Mouse (Mus musculus): ENCODE measurements around the gene Pbld2. TPM values are rescaled to one million over a fixed set of nuclear protein-coding genes. Genes with fewer than 3 reads are reported as not detected.
"Not testable (repeated sequence)": the region's sequence is repeated elsewhere in the genome, so short reads cannot be mapped to it uniquely, and the experiment has no call there.

Gene Pbld2
- total RNA-seq, 4 experiments from 2014 or later: 2.0 to 3.5 (median 2.6) TPM

- no peak for DNase-seq (ENCODE audit: low spot score in 2 of 2)
These were observed 1.4 kb downstream of the Pbld2 start for GRCm38 (mm10) chr10:63025491-63026011.

GRCm38 (mm10) chr10:63026156-63026794 is 2.2 kb downstream of the Pbld2 start:
- no peak for DNase-seq (ENCODE audit: low spot score in 2 of 2)

- DNase-seq (ENCODE audit: low spot score in 2 of 2): no peak
These were observed 2.7 kb downstream of the Pbld2 start for GRCm38 (mm10) chr10:63026795-63027160.

GRCm38 (mm10) chr10:63027376-63028161 is 3.5 kb downstream of the Pbld2 start:
- DNase-seq (ENCODE audit: low spot score in 2 of 2): no peak

GRCm38 (mm10) chr10:63028396-63028795 is 4.3 kb downstream of the Pbld2 start:
- no peak for DNase-seq (ENCODE audit: low spot score in 2 of 2)

- DNase-seq (ENCODE audit: low spot score in 2 of 2): no peak
These were observed 8.2 kb downstream of the Pbld2 start for GRCm38 (mm10) chr10:63032267-63032666.

- no peak for DNase-seq (ENCODE audit: low spot score in 2 of 2)
These were observed 8.8 kb downstream of the Pbld2 start for GRCm38 (mm10) chr10:63032956-63033355.

- DNase-seq (ENCODE audit: low spot score in 2 of 2): no peak
These were observed 14.6 kb downstream of the Pbld2 start for GRCm38 (mm10) chr10:63038571-63039320.

- no peak for DNase-seq (ENCODE audit: low spot score in 2 of 2)
These were observed 15.9 kb downstream of the Pbld2 start for GRCm38 (mm10) chr10:63039867-63040628.

GRCm38 (mm10) chr10:63043154-63043553 is 19.0 kb downstream of the Pbld2 start:
- DNase-seq (ENCODE audit: low spot score in 2 of 2): no peak

- no peak for DNase-seq (ENCODE audit: low spot score in 2 of 2)
These were observed 23.6 kb downstream of the Pbld2 start for GRCm38 (mm10) chr10:63047751-63048150.

GRCm38 (mm10) chr10:63049106-63049505 is 25.0 kb downstream of the Pbld2 start:
- DNase-seq (ENCODE audit: low spot score in 2 of 2): no peak

- DNase-seq (ENCODE audit: low spot score in 2 of 2): no peak
These were observed 27.2 kb downstream of the Pbld2 start for GRCm38 (mm10) chr10:63051267-63051666.

GRCm38 (mm10) chr10:63052011-63052410 is 27.9 kb downstream of the Pbld2 start:
- no peak for DNase-seq (ENCODE audit: low spot score in 2 of 2)

- no peak for DNase-seq (ENCODE audit: low spot score in 2 of 2)
These were observed 28.9 kb downstream of the Pbld2 start for GRCm38 (mm10) chr10:63053007-63053406.

GRCm38 (mm10) chr10:63054071-63054470 is 30.0 kb downstream of the Pbld2 start:
- not testable (repeated sequence) for DNase-seq (ENCODE audit: low spot score in 2 of 2)

GRCm38 (mm10) chr10:63054586-63054985 is 30.5 kb downstream of the Pbld2 start:
- DNase-seq (ENCODE audit: low spot score in 2 of 2): no peak

GRCm38 (mm10) chr10:63056966-63057750 is 33.0 kb downstream of the Pbld2 start:
- DNase-seq (ENCODE audit: low spot score in 2 of 2): no peak

- no peak for DNase-seq (ENCODE audit: low spot score in 2 of 2)
These were observed 35.7 kb downstream of the Pbld2 start, which contains the start of gene Pbld1 for GRCm38 (mm10) chr10:63059862-63060261. Gene Pbld1 (plus strand): TSS chr10:63060162.

- no peak for DNase-seq (ENCODE audit: low spot score in 2 of 2)
These were observed 36.3 kb downstream of the Pbld2 start for GRCm38 (mm10) chr10:63060406-63060805.
